Mouse (Mus musculus) cerebellum, postnatal 4 days (tissue): ENCODE data around the gene Cd200r1.
"Not testable (repeated sequence)": the region's sequence is repeated elsewhere in the genome, so short reads cannot be mapped to it uniquely, and the experiment has no call there.

Experiments
- DNase-seq, 2 experiments: peaks; one replicate each; pipeline ENCODE4 v3.0.0; 2022; ENCODE audit warnings: low spot score in 2 of 2, mixed read lengths in 1 of 2

The Cd200r1 gene

GRCm38 (mm10) chr16:44766320-44766892 is 870 bp downstream of the Cd200r1 start:
- no peak for DNase-seq

- no peak for DNase-seq
Measured at GRCm38 (mm10) chr16:44767506-44767905, 2.0 kb downstream of the Cd200r1 start.

- DNase-seq, result no peak
Measured at GRCm38 (mm10) chr16:44767967-44768366, 2.4 kb downstream of the Cd200r1 start.

- no peak for DNase-seq
Measured at GRCm38 (mm10) chr16:44772577-44772976, 7.0 kb downstream of the Cd200r1 start.

GRCm38 (mm10) chr16:44773673-44774072 is 8.1 kb downstream of the Cd200r1 start:
- DNase-seq, result no peak

- DNase-seq, result no peak
Measured at GRCm38 (mm10) chr16:44774201-44774600, 8.7 kb downstream of the Cd200r1 start.

GRCm38 (mm10) chr16:44778538-44779147 is 13.1 kb downstream of the Cd200r1 start:
- no peak for DNase-seq

DNA sequence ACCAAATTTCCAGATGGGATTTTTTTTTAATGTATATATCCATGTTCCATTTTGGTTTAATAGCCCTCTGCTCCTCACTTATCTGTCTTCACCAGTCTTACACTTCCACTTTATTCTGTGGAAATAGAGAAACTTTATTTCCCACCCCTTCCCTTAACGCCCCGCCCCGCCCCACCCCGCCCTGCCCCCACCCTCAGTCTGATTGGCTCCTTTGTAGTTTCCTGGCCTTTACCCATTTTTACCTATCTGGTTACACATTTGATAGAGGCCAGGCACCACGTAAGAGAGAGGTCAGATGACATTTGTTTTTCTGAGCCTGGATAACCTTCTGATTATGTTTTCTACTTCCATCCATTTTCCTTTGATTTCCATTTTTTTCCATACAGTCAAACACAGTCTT is 14.0 kb downstream of the Cd200r1 start:
- DNase-seq, result no peak

DNA sequence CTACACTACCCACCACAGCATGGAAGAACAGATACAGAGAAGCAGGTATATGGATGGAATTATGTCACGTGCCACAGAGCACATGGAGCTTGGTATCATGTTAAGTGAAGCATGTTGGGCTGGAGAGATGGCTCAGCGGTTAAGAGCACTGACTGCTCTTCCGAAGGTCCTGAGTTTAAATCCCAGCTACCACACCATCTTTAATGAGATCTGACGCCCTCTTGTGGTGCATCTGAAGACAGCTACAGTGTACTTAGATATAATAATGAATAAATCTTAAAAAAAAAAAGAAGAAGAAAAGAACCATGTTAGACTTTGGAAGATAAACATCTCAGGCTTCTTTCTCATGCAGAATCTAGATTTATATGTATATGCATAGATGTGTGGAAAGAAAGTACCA is 15.2 kb downstream of the Cd200r1 start:
- DNase-seq, result no peak

GRCm38 (mm10) chr16:44786934-44787333 is 21.4 kb downstream of the Cd200r1 start:
- no peak for DNase-seq

DNA sequence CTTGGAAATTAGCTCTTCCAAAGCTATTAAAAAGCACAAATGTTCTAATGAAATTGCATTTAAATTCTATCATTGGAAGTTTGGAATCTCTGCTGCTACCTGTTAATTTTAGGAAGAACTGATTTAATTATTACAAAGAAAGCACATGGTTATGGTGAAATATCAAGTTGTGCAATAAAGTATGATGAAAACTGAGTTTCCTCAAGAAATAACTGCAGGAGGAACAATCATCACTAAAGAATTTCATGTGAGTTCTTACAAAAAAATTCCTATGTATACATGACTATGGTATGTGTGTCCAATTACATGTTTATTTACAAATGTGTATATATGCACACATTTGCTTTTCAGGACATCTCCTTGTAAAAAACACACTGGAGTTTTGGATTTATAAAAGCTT is 28.9 kb downstream of the Cd200r1 start:
- DNase-seq, result no peak

GRCm38 (mm10) chr16:44805976-44806375 is 40.4 kb downstream of the Cd200r1 start:
- DNase-seq, result no peak

DNA sequence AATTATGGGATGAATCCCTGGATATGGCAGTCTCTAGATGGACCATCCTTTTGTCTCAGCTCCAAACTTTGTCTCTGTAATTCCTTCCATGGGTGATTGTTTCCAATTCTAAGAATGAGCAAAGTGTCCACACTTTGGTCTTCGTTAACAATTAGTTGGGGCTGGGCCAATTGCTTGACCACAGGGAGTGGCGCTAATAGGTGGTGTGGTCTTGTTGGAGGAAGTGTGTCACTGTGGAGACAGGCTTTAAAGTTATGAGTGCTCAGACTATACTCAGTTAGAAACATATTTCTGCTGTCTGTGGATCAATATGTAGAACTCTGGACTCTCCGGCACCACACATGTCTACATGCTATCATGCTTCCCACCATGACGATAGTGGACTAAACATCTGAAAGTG is 44.7 kb downstream of the Cd200r1 start:
- DNase-seq, result not testable (repeated sequence)

GRCm38 (mm10) chr16:44811544-44811943 is 46.0 kb downstream of the Cd200r1 start, which contains the start of gene Cd200r4:
Gene Cd200r4 (plus strand): TSS chr16:44811733.
- no peak for DNase-seq

DNA sequence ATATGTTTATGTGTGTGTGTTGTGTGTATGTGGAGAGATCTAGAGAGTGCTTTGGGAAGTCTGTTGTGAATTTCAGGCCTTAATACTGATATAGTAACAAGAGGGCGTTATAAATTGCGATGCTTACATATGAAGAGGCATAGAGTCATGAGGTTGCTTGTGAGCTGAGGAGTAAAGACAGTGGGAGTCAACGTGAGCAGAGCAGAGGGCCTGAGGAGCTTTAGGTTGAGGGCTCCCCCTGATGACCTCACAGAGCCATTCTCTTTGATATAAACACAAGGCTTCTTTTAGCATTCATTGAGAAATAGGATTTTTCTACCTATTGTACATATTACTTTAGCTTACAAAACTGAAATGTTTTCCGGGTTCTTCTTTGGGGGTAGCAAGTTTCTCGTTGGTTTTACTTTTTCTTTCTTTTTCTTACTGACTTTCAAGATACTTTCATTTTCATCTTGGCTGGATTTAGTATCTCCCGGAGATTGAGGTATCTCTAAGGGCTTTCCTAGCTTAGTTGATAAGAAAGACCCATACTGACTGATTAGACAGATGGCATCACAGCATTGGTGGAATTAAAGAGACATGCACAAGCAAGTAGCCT is 47.0 kb downstream of the Cd200r1 start:
- DNase-seq, result no peak

DNA sequence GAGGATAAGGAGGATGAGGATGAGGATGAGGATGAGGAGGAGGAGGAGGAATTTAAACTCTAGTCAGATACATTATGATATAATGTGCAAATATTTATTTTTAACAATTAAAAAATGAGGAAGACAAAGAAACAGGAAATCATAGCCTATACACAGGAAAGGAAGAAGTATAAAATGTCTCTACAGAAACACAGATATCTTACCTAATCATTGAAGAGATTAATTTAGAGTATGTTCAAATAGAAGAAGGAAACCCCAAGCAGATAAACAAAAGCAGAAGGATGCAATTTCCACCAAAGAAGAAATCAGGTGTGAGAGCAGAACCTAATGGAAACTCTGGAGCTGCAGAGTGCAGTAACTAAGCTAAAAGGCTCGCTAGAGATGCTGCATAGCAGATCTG is 52.5 kb downstream of the Cd200r1 start:
- no peak for DNase-seq

- no peak for DNase-seq
Measured at GRCm38 (mm10) chr16:44820545-44820944, 55.0 kb downstream of the Cd200r1 start.

GRCm38 (mm10) chr16:44832286-44832685 is 66.8 kb downstream of the Cd200r1 start:
- DNase-seq, result no peak

DNA sequence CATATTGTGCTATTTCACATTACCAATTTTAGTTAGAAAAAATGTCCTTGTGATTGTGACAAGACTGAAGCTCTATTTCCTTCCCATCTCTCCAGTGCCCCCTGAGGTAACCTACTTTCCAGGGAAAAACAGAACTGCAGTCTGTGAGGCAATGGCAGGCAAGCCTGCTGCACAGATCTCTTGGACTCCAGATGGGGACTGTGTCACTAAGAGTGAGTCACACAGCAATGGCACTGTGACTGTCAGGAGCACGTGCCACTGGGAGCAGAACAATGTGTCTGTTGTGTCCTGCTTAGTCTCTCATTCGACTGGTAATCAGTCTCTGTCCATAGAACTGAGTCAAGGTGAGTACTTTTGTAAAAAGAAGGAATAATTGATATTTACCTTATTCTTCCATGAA is 67.7 kb downstream of the Cd200r1 start:
- DNase-seq, result not testable (repeated sequence)
